Mouse (Mus musculus) intestine, embryonic 14.5 days (tissue): ENCODE data around the gene Pmf1. TPM values are rescaled to one million over a fixed set of nuclear protein-coding genes. Genes with fewer than 3 reads are reported as not detected.
"Not testable (repeated sequence)": the region's sequence is repeated elsewhere in the genome, so short reads cannot be mapped to it uniquely, and the experiment has no call there.

Experiments
- ATAC-seq: fragments of 200-750 bp; cut with Nextera tagmentation; replicated peaks from 2 replicates; pipeline ENCODE4 v1.8.0; 2017; ENCODE audit warnings: low read depth, moderate number of reproducible peaks, moderate TSS enrichment, moderate library complexity; ENCODE audit not compliant: low FRiP score, low TSS enrichment
- DNase-seq: peaks from one replicate; pipeline ENCODE4 v3.0.0-alpha.2; 2018; ENCODE audit warnings: low spot score
- H3K27ac ChIP-seq: fragments of 300-500 bp; sonication (generic); 2 replicates; pipeline ENCODE4 v1.5.1; 2014; ENCODE audit warnings: low read depth, mild to moderate bottlenecking, control low read depth
- H3K27me3 ChIP-seq: fragments of 300-500 bp; sonication (generic); replicated peaks from 2 replicates; pipeline ENCODE4 v1.6.1; 2014; ENCODE audit warnings: low read length, control low read depth; ENCODE audit not compliant: control insufficient read depth, insufficient read depth
- H3K36me3 ChIP-seq: fragments of 300-500 bp; sonication (generic); 2 replicates; pipeline ENCODE4 v1.6.1; 2014; ENCODE audit warnings: low read length, control low read depth; ENCODE audit not compliant: control insufficient read depth, insufficient read depth
- H3K4me1 ChIP-seq: fragments of 300-500 bp; sonication (generic); replicated peaks from 2 replicates; pipeline ENCODE4 v1.6.1; 2014; ENCODE audit warnings: low read length, control low read depth, mixed read lengths; ENCODE audit not compliant: control insufficient read depth, insufficient read depth
- H3K4me2 ChIP-seq: fragments of 300-500 bp; sonication (generic); 2 replicates; pipeline ENCODE4 v1.6.1; 2014; ENCODE audit warnings: low read length
- H3K4me3 ChIP-seq: fragments of 300-500 bp; sonication (generic); 2 replicates; pipeline ENCODE4 v1.5.1; 2014; ENCODE audit warnings: low read depth, low read length, control low read depth, mixed read lengths
- H3K9ac ChIP-seq: fragments of 300-500 bp; sonication (generic); 2 replicates; pipeline ENCODE4 v1.6.1; 2014; ENCODE audit warnings: mild to moderate bottlenecking, low read length
- H3K9me3 ChIP-seq: fragments of 300-500 bp; sonication (generic); 2 replicates; pipeline ENCODE4 v1.6.1; 2016; ENCODE audit warnings: low read length, control low read depth; ENCODE audit not compliant: control insufficient read depth
- WGBS: fragments of 180-500 bp; shearing (Covaris S2); extraction: QIAGEN DNeasy Blood & Tissue Kit; methylation state at CpG from one replicate; pipeline ENCODE4 v1.1.7; 2014; 5-methylcytosine and 5-hydroxymethylcytosine counted together
- polyA plus RNA-seq: library from polyadenylated mRNA; unstranded; fragments of >200 nt; fragmentation: Nextera tagmentation; extraction: Ambion mirVana; gene quantifications from 2 replicates; pipeline ENCODE4 v1.2.1, GENCODE M21; 2014

Gene Pmf1
- polyA plus RNA-seq, 1 experiment from 2014 or later: 150 TPM

GRCm38 (mm10) chr3:88395288-88395687, 14.8 kb downstream of the Pmf1 start:
- ATAC-seq (no peak), DNase-seq (no peak)
- 94% methylated on average over 6 of the region's 6 CpGs for WGBS
- no peaks in the 10 kb centered on the region for H3K4me1 ChIP-seq
- H3K27ac ChIP-seq: no peak overlapping the region
- peaks cover 30% of the 10 kb centered on the region for H3K36me3 ChIP-seq
- H3K9me3 ChIP-seq: no peaks in the 10 kb centered on the region
- no peak overlapping the region for H3K4me2 ChIP-seq
- no peaks in the 10 kb centered on the region for H3K27me3 ChIP-seq
- H3K4me3 ChIP-seq: no peak overlapping the region
- no peak overlapping the region for H3K9ac ChIP-seq

- H3K36me3 ChIP-seq: peaks cover 25% of the 10 kb centered on the region
- no peak overlapping the region for H3K9ac ChIP-seq
- no peak for ATAC-seq
- H3K27me3 ChIP-seq: no peaks in the 10 kb centered on the region
- H3K4me3 ChIP-seq: no peak overlapping the region
- 91% methylated on average over 9 of the region's 9 CpGs for WGBS
- no peak overlapping the region for H3K27ac ChIP-seq
- H3K4me2 ChIP-seq: no peak overlapping the region
- no peaks in the 10 kb centered on the region for H3K4me1 ChIP-seq
- no peaks in the 10 kb centered on the region for H3K9me3 ChIP-seq
- DNase-seq: no peak
Measured at GRCm38 (mm10) chr3:88393776-88394375, 16.3 kb downstream of the Pmf1 start.

- ATAC-seq: no peak
- Histone ChIP-seq H3K36me3 (no peaks in the 10 kb centered on the region), H3K4me3 (no peak within 1 kb of the TSS), H3K4me2 (no peak within 1 kb of the TSS), H3K9me3 (no peaks in the 10 kb centered on the region), H3K4me1 (no peaks in the 10 kb centered on the region), H3K9ac (no peak within 1 kb of the TSS), H3K27ac (no peak within 1 kb of the TSS), H3K27me3 (no peaks in the 10 kb centered on the region)
- DNase-seq: peak; percentile 23
- 76% methylated on average over 5 of the region's 5 CpGs for WGBS
Measured at GRCm38 (mm10) chr3:88384364-88384763, 25.8 kb downstream of the Pmf1 start, which contains the start of gene Bglap. Bglap (minus strand) TSS chr3:88384464.

- 0% methylated on average over 1 of the region's 7 CpGs for WGBS
- not testable (repeated sequence) for H3K27ac ChIP-seq, H3K27me3 ChIP-seq, H3K4me1 ChIP-seq, H3K4me3 ChIP-seq, H3K4me2 ChIP-seq, H3K36me3 ChIP-seq, ATAC-seq, H3K9ac ChIP-seq, H3K9me3 ChIP-seq
- peak; percentile 12 for DNase-seq
Measured at GRCm38 (mm10) chr3:88382383-88382782, 27.7 kb downstream of the Pmf1 start.

- H3K9me3 ChIP-seq, H3K4me1 ChIP-seq, H3K36me3 ChIP-seq, H3K27me3 ChIP-seq, H3K27ac ChIP-seq, H3K9ac ChIP-seq: not testable (repeated sequence)
- 10% methylated on average over 16 of the region's 22 CpGs for WGBS
- peak; percentile 67 for DNase-seq
- ATAC-seq: peak; percentile 83
- H3K4me2 ChIP-seq: peak overlapping the region; percentile 41
- peak overlapping the region; percentile 8; the same call in 1 of the 2 replicates for H3K4me3 ChIP-seq
Measured at GRCm38 (mm10) chr3:88381389-88382315, 28.5 kb downstream of the Pmf1 start.

GRCm38 (mm10) chr3:88378599-88378998, 31.5 kb downstream of the Pmf1 start, which contains the start of gene Bglap2:
Bglap2 (minus strand) TSS chr3:88378699.
- H3K4me1 ChIP-seq: not testable (repeated sequence)
- WGBS: 81% methylated on average over 5 of the region's 5 CpGs

GRCm38 (mm10) chr3:88376644-88377043, 33.5 kb downstream of the Pmf1 start:
- H3K27ac ChIP-seq, H3K9ac ChIP-seq: not testable (repeated sequence)
- 19% methylated on average over 5 of the region's 7 CpGs for WGBS

More at GRCm38 (mm10) chr3:88378599-88378998, 31.5 kb downstream of the Pmf1 start, which contains the start of gene Bglap2:
- not testable (repeated sequence) for H3K36me3 ChIP-seq, H3K4me3 ChIP-seq, H3K4me2 ChIP-seq, H3K9me3 ChIP-seq, ATAC-seq, H3K9ac ChIP-seq, H3K27me3 ChIP-seq, H3K27ac ChIP-seq
- peak; percentile 12 for DNase-seq

GRCm38 (mm10) chr3:88375750-88376626, 34.1 kb downstream of the Pmf1 start:
- H3K27me3 ChIP-seq, H3K4me1 ChIP-seq, H3K9ac ChIP-seq, H3K9me3 ChIP-seq, H3K27ac ChIP-seq, H3K36me3 ChIP-seq: not testable (repeated sequence)
- Histone ChIP-seq H3K4me3 (0 out of 2 replicates have a peak overlapping the region, but pooled peaks have one; percentile 2), H3K4me2 (peak overlapping the region; percentile 37)
- DNase-seq (peak; percentile 65), ATAC-seq (peak; percentile 88)
- WGBS: 12% methylated on average over 16 of the region's 19 CpGs

More at GRCm38 (mm10) chr3:88376644-88377043, 33.5 kb downstream of the Pmf1 start:
- not testable (repeated sequence) for H3K4me3 ChIP-seq, H3K9me3 ChIP-seq, H3K4me1 ChIP-seq, H3K27me3 ChIP-seq, H3K36me3 ChIP-seq, DNase-seq
- peak overlapping the region; percentile 37 for H3K4me2 ChIP-seq
- 0 out of 2 replicates have a peak, but pooled peaks have one; percentile 45 for ATAC-seq
